Mouse (Mus musculus) neural tube, embryonic 13.5 days (tissue): ENCODE results near the gene Rpp25l. TPM values are rescaled to one million over a fixed set of nuclear protein-coding genes. Genes with fewer than 3 reads are reported as not detected.
"Not testable (repeated sequence)": the region's sequence is repeated elsewhere in the genome, so short reads cannot be mapped to it uniquely, and the experiment has no call there.

Experiments
- ATAC-seq: fragments of 200-750 bp; cut with Nextera tagmentation; 2 replicates; pipeline ENCODE4 v1.8.0; 2017; ENCODE audit warnings: low read depth, mild to moderate bottlenecking, moderate TSS enrichment, moderate library complexity
- H3K27ac ChIP-seq: fragments of 300-500 bp; sonication (generic); replicated peaks from 2 replicates; pipeline ENCODE4 v1.5.1; 2015; ENCODE audit warnings: moderate library complexity, mild to moderate bottlenecking, inconsistent platforms
- H3K27me3 ChIP-seq: fragments of 300-500 bp; sonication (generic); 2 replicates; pipeline ENCODE4 v1.6.1; 2015; ENCODE audit warnings: mild to moderate bottlenecking, inconsistent platforms
- H3K36me3 ChIP-seq: fragments of 300-500 bp; sonication (generic); 2 replicates; pipeline ENCODE4 v1.6.1; 2015; ENCODE audit warnings: mild to moderate bottlenecking, inconsistent platforms
- H3K4me1 ChIP-seq: fragments of 300-500 bp; sonication (generic); replicated peaks from 2 replicates; pipeline ENCODE4 v1.6.1; 2015; ENCODE audit warnings: inconsistent platforms
- H3K4me2 ChIP-seq: fragments of 300-500 bp; sonication (generic); 2 replicates; pipeline ENCODE4 v1.6.1; 2015; ENCODE audit warnings: inconsistent platforms, mild to moderate bottlenecking, moderate library complexity
- H3K4me3 ChIP-seq: fragments of 300-500 bp; sonication (generic); 2 replicates; pipeline ENCODE4 v1.5.1; 2015; ENCODE audit warnings: mild to moderate bottlenecking, inconsistent platforms
- H3K9ac ChIP-seq: fragments of 300-500 bp; sonication (generic); 2 replicates; pipeline ENCODE4 v1.6.1; 2015; ENCODE audit warnings: moderate library complexity, mild to moderate bottlenecking, inconsistent platforms
- H3K9me3 ChIP-seq: fragments of 300-500 bp; sonication (generic); 2 replicates; pipeline ENCODE4 v1.6.1; 2016; ENCODE audit warnings: inconsistent platforms
- WGBS: fragments of 180-500 bp; shearing (Covaris S2); methylation state at CpG from one replicate; pipeline ENCODE4 v1.1.7; 2015; 5-methylcytosine and 5-hydroxymethylcytosine counted together
- polyA plus RNA-seq: library from polyadenylated mRNA; unstranded; fragments of >200 nt; fragmentation: Nextera tagmentation; extraction: Ambion mirVana; gene quantifications from 2 replicates; pipeline ENCODE4 v1.2.1, GENCODE M21; 2015

The Rpp25l gene
- polyA plus RNA-seq, 1 experiment from 2014 or later = 62.6 TPM

DNA sequence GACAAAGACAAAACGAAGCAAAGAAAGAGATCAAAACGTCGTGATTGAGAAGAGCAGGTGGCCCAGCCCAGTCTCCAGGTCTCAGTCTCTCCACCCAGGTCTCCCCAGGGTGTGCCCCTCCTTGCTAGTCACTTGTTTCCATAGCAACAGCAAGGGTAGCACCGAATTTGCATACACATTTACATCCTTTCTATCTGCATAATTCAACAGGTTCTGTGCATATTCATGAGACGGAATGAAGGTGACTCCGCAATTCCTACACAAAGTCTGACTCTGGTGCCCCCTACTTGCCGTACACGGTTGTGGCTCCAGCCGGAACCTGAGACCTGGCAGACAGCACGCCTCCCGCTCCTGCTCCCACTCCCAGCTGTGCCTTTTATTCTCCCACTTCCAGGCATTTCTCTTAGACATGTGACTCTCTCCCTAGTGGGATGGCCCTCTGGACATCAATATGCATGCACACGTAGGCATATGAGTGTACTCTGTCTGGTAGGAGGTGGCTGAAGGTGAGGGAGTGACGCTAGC, 6.3 kb downstream of the Rpp25l start:
- WGBS = under 1% methylated on average over 13 of the region's 13 CpGs
- H3K4me1 ChIP-seq = peaks cover 50% of the 10 kb centered on the region
- H3K4me2 ChIP-seq = peak overlapping the region; percentile 39
- H3K4me3 ChIP-seq = no peak overlapping the region
- peak overlapping the region; percentile 57; the same call in 1 of the 2 replicates for H3K27ac ChIP-seq
- peaks cover 10% of the 10 kb centered on the region; the same call in 1 of the 2 replicates for H3K27me3 ChIP-seq
- peak overlapping the region; percentile 2; the same call in 1 of the 2 replicates for H3K9ac ChIP-seq
- no peaks in the 10 kb centered on the region for H3K9me3 ChIP-seq
- peak; percentile 71 for ATAC-seq
- H3K36me3 ChIP-seq = peaks cover 9% of the 10 kb centered on the region; the same call in 1 of the 2 replicates

DNA sequence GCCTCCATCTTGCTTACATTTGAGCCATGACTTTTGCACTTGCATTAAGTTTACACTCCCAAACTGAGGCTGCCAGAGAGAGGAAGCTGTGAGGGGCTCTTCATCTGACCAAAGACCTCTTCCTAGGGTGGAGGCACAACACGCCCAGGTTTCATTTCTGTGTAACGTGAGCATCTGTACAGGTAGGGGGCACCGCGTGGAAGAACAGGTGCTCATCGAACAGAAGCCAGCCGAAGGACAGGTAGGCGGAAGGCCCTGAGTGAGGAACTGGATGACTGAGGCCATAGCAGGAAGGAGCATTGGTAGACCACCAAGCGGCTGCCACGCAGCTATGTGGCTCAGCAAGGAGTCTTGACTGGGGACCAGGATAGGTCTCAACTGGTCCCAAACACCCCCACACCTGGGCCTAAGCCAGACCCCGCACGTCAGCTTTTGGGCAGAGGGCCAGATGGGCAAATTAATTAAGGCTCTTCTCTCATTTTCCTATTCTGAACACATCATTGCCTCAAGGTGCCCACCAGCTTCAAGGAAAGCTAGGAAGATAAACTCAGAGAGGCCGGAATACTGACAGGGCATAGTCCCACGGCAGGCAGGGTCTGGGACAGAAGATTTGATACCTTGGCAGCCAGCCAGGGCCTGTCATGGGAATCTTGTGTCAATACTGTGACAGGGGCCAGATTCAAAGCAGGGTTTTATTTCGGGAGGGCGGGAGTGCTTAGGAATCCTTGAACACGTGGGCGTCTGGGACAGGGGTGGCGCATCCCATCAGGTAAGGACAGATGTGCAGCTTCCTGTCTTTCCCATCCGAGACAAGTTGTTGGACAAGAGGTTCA, 7.2 kb downstream of the Rpp25l start:
- Histone ChIP-seq H3K9me3 (no peaks in the 10 kb centered on the region), H3K4me3 (no peak overlapping the region), H3K4me1 (peaks cover 40% of the 10 kb centered on the region), H3K4me2 (peak overlapping the region; percentile 39), H3K36me3 (peaks cover 7% of the 10 kb centered on the region; the same call in 1 of the 2 replicates), H3K9ac (0 out of 2 replicates have a peak overlapping the region, but pooled peaks have one; percentile 3), H3K27ac (0 out of 2 replicates have a peak overlapping the region, but pooled peaks have one; percentile 29), H3K27me3 (peaks cover 10% of the 10 kb centered on the region; the same call in 1 of the 2 replicates)
- 55% methylated on average over 19 of the region's 19 CpGs for WGBS
- no peak for ATAC-seq

DNA sequence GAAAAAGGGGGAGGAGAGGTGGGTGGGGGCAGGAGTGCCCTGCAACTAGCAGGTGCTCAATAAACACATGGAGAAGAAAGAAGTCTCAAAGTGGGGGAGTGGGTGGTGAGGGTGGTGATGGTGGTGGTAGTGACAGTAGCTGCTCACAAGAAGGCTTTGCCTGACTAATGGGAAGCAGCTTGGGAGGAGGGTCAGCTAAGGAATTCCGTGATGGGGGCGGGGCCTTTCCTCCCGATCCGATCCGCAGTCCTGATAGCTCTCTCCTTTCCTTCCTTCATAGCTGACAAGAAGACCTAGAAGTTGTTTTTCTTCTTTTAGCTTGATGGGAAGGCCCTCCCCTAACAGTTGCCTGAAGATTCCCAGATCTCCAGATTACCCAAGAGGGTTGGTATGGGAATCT, 8.7 kb downstream of the Rpp25l start:
- ATAC-seq = no peak
- peaks cover 10% of the 10 kb centered on the region; the same call in 1 of the 2 replicates for H3K27me3 ChIP-seq
- no peaks in the 10 kb centered on the region for H3K9me3 ChIP-seq

DNA sequence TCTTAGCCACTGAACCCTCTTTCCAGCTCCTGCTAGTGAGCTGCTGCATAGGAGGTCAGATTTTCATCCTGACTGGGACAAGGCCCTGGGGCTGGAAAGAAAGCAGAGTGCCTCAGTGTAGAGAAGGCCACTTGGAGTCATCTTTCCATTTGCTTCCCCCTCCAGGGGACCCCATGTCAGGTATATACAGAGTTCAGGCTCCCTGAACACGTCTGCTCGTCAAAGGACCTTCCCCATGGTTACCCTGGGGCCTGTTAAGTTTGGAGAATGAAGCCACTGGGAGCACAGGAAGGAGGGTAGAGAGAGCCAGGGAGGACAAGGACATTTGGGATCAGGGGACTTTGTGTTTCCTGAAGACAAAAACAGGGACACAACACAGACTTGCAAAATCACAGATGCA, 11.1 kb downstream of the Rpp25l start:
- 76% methylated on average over 2 of the region's 2 CpGs for WGBS

More for the DNA sequence above, 8.7 kb downstream of the Rpp25l start:
- Histone ChIP-seq H3K9ac (no peak overlapping the region), H3K4me1 (peaks cover 35% of the 10 kb centered on the region), H3K27ac (no peak overlapping the region), H3K36me3 (no peaks in the 10 kb centered on the region), H3K4me3 (no peak overlapping the region), H3K4me2 (no peak overlapping the region)
- 4% methylated on average over 5 of the region's 5 CpGs for WGBS

GRCm38 (mm10) chr4:41700224-41700623, 13.1 kb downstream of the Rpp25l start:
- not testable (repeated sequence) for ATAC-seq, H3K4me3 ChIP-seq, H3K27ac ChIP-seq, H3K27me3 ChIP-seq, H3K36me3 ChIP-seq, H3K9ac ChIP-seq, H3K9me3 ChIP-seq, H3K4me2 ChIP-seq, H3K4me1 ChIP-seq
- WGBS = 70% methylated on average over 7 of the region's 8 CpGs

More for the DNA sequence above, 11.1 kb downstream of the Rpp25l start:
- H3K4me1 ChIP-seq = peaks cover 24% of the 10 kb centered on the region
- H3K9me3 ChIP-seq, H3K4me3 ChIP-seq, ATAC-seq, H3K9ac ChIP-seq, H3K4me2 ChIP-seq, H3K27ac ChIP-seq, H3K36me3 ChIP-seq, H3K27me3 ChIP-seq: not testable (repeated sequence)

DNA sequence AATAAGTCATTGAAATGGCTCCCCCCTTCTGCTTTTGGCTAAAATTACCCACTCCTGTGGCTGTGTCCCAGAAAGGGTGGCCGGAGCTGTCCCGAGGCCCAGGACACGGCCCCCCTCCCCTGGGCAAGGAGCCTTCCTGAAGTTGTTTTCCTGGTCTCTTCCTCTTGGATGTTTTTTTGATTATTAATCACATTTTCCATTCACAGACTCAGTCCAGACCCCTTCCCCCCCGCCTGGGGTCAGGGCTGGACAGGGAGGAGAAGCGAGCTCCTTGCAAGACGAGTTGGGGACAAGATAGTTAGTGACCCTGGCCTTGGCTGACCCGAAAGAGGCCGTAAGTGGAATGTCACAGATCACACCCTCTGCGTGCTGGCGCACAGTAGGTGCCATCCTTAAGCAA, 13.6 kb downstream of the Rpp25l start, which contains the start of gene Il11ra1:
Il11ra1 (plus strand) TSS at position 207 of the 400 bp plus-strand sequence.
- not testable (repeated sequence) for H3K36me3 ChIP-seq, H3K27me3 ChIP-seq, ATAC-seq, H3K27ac ChIP-seq, H3K9ac ChIP-seq, H3K4me3 ChIP-seq, H3K9me3 ChIP-seq, H3K4me1 ChIP-seq
- H3K4me2 ChIP-seq = peak within 1 kb of the TSS; percentile 37; the same call in 1 of the 2 replicates
- WGBS = 89% methylated on average over 10 of the region's 10 CpGs

DNA sequence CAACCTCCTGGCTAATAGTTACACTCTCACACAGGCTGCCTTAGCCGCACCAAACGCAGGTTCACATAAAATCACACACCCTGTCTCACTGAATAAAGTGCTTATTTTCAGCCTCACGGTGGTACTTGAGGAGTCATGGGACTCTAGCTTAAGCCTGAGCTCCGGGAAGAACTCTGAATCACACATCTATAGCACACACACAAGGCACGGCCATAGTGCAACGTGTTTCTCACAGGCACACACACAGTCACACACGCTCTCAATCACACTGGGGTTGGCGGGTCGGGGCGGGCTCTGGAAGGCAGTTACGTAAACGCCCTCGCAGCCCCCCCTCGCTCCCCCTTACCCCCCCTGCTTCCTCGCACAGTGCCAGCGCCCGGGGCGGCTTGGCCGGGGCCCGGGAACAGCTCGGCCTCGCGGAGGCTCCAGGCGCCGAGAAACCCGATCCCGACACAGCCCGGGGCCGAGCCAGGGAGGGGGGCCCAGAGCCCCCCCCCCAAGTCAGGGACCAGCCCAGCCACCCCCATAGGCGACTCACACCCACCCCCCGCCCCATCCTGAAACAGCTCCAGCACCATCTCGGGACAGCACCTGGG, 14.8 kb downstream of the Rpp25l start:
- H3K27ac ChIP-seq, H3K9me3 ChIP-seq, H3K36me3 ChIP-seq, ATAC-seq, H3K27me3 ChIP-seq, H3K9ac ChIP-seq, H3K4me1 ChIP-seq, H3K4me3 ChIP-seq: not testable (repeated sequence)
- peak overlapping the region; percentile 37 for H3K4me2 ChIP-seq
- 4% methylated on average over 21 of the region's 32 CpGs for WGBS

- ATAC-seq, H3K9me3 ChIP-seq, H3K36me3 ChIP-seq, H3K4me1 ChIP-seq, H3K9ac ChIP-seq, H3K27me3 ChIP-seq, H3K27ac ChIP-seq: not testable (repeated sequence)
- Histone ChIP-seq H3K4me2 (peak within 1 kb of the TSS; percentile 41), H3K4me3 (peak within 1 kb of the TSS; percentile 27; the same call in 1 of the 2 replicates)
- WGBS = 24% methylated on average over 27 of the region's 40 CpGs
Observed at GRCm38 (mm10) chr4:41696930-41697841, 16.1 kb downstream of the Rpp25l start, which contains the start of gene Cntfr. Cntfr (minus strand) TSS chr4:41697089.

- not testable (repeated sequence) for H3K9me3 ChIP-seq, H3K9ac ChIP-seq, H3K4me2 ChIP-seq, H3K36me3 ChIP-seq, H3K27me3 ChIP-seq, H3K27ac ChIP-seq, ATAC-seq, H3K4me1 ChIP-seq, H3K4me3 ChIP-seq
- WGBS = 10% methylated on average over 15 of the region's 15 CpGs
Observed at GRCm38 (mm10) chr4:41696452-41696851, 16.9 kb downstream of the Rpp25l start.

DNA sequence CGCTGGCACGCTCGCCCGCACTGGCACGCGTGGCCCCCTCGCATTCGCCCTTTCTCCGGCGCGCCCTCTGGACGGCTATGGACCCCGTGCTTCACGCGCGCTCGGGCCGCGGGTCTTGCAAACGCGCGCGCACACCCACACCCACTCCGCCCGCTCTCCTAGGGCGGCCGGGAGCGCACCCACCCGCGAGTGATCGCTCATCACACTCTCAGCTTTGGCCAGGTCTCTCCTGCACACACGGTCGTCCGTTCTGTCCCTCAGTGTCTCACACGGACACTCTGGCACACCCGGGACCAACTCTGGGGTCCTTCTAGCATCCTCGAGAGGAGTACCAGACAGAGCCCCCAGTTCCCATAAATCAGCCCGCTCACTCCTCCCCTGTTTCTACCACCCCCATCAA, 17.5 kb downstream of the Rpp25l start:
- peak overlapping the region; percentile 41 for H3K4me2 ChIP-seq
- not testable (repeated sequence) for H3K27ac ChIP-seq, ATAC-seq, H3K9me3 ChIP-seq, H3K9ac ChIP-seq, H3K4me1 ChIP-seq, H3K27me3 ChIP-seq, H3K36me3 ChIP-seq
- WGBS = 1% methylated on average over 21 of the region's 38 CpGs
- H3K4me3 ChIP-seq = peak overlapping the region; percentile 27

DNA sequence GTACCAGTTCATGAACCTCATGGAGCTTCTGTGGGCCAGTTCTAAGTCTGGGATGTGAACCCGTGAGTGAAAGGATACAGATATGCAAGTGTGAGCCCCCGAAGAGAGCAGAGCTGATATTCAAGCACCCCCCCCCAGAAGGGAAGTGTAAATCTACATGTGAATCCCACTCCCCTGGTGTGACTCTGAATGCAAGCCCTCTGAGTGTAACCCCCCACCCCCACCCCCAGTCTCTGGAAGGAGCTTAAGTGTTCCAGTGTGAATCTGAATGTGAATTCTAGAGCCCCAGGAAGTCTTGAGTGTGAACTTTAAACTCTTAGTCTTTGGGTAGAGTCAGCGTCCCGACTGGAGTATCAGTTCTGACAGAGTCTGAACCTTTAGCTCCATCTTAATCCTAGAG, 19.8 kb downstream of the Rpp25l start:
- not testable (repeated sequence) for ATAC-seq

More for the DNA sequence above, 19.8 kb downstream of the Rpp25l start:
- H3K27ac ChIP-seq, H3K9ac ChIP-seq, H3K9me3 ChIP-seq, H3K36me3 ChIP-seq, H3K27me3 ChIP-seq: not testable (repeated sequence)
- Histone ChIP-seq H3K4me3 (peak overlapping the region; percentile 17), H3K4me1 (peaks cover 14% of the 10 kb centered on the region), H3K4me2 (peak overlapping the region; percentile 48)
- WGBS = 4% methylated on average over 4 of the region's 4 CpGs
